Mouse (Mus musculus) embryonic facial prominence, embryonic 10.5 days (tissue): ENCODE data around the gene Nup50. TPM values are rescaled to one million over a fixed set of nuclear protein-coding genes. Genes with fewer than 3 reads are reported as not detected.

Experiments
- DNase-seq: peaks from one replicate; pipeline ENCODE4 v3.0.0-alpha.2; 2017; ENCODE audit warnings: low spot score
- H3K27ac ChIP-seq: fragments of 300-500 bp; sonication (generic); replicated peaks from 2 replicates; pipeline ENCODE4 v1.5.1; 2016; ENCODE audit warnings: mild to moderate bottlenecking
- H3K27me3 ChIP-seq: fragments of 300-500 bp; sonication (generic); replicated peaks from 2 replicates; pipeline ENCODE4 v1.6.1; 2016; ENCODE audit warnings: low read depth, mild to moderate bottlenecking; ENCODE audit not compliant: poor library complexity, severe bottlenecking
- H3K36me3 ChIP-seq: fragments of 300-500 bp; sonication (generic); replicated peaks from 2 replicates; pipeline ENCODE4 v1.6.1; 2016; ENCODE audit warnings: mild to moderate bottlenecking, moderate library complexity
- H3K4me1 ChIP-seq: fragments of 300-500 bp; sonication (generic); 2 replicates; pipeline ENCODE4 v1.6.1; 2016
- H3K4me3 ChIP-seq: fragments of 300-500 bp; sonication (generic); 2 replicates; pipeline ENCODE4 v1.5.1; 2016; ENCODE audit warnings: mild to moderate bottlenecking, moderate library complexity
- H3K9me3 ChIP-seq: fragments of 300-500 bp; sonication (generic); 2 replicates; pipeline ENCODE4 v1.6.1; 2016; ENCODE audit warnings: mild to moderate bottlenecking
- WGBS: fragments of 180-500 bp; shearing (Covaris S2); methylation state at CpG from one replicate; pipeline ENCODE4 v1.1.7; 2016; 5-methylcytosine and 5-hydroxymethylcytosine counted together
- polyA plus RNA-seq: library from polyadenylated mRNA; unstranded; fragments of >200 nt; fragmentation: Nextera tagmentation; extraction: Ambion mirVana; gene quantifications from 2 replicates; pipeline ENCODE4 v1.2.1, GENCODE M21; 2016

Nup50 gene
- polyA plus RNA-seq, 1 experiment from 2014 or later = 70.9 TPM

DNA sequence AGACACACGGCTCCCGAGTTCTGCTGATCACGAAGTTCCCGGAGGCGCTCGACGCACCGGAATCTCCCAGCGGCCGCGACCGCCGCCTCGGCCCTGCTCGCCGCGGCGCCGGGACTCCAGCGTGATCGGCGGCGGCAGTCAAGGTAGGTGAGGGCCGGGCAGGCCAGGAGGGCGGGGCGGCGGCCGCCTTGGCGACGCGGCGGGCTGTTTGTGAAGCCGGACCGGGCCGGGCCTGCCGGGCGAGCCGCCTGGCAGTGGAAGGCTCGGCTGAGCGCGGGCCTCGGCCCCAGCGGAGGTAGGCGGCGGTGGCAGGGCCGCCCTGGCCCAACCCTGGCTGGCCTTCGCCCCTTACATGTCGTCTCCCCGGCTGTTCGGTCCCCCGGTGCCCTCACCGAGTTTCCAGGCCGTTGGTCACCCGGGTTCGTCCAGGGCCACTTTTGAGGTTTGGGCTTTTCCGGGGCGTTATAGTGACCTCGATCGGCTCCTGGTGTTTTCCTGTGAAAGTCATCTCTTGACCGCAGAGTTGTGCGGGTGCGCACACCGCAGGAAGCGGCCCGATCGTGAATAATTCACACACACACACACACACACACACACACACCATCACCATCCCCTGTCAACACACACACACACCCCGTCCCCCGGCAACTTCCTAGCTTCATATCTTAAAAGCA lies 434 bp downstream of the Nup50 start:
- peak overlapping the region; percentile 97 for H3K27ac ChIP-seq
- H3K9me3 ChIP-seq = no peaks in the 10 kb centered on the region
- H3K4me1 ChIP-seq = peaks cover 30% of the 10 kb centered on the region
- WGBS = 0% methylated on average over 68 of the region's 68 CpGs
- peaks cover 37% of the 10 kb centered on the region for H3K36me3 ChIP-seq
- no peaks in the 10 kb centered on the region for H3K27me3 ChIP-seq
- peak overlapping the region; percentile 99 for H3K4me3 ChIP-seq
- DNase-seq = no peak

DNA sequence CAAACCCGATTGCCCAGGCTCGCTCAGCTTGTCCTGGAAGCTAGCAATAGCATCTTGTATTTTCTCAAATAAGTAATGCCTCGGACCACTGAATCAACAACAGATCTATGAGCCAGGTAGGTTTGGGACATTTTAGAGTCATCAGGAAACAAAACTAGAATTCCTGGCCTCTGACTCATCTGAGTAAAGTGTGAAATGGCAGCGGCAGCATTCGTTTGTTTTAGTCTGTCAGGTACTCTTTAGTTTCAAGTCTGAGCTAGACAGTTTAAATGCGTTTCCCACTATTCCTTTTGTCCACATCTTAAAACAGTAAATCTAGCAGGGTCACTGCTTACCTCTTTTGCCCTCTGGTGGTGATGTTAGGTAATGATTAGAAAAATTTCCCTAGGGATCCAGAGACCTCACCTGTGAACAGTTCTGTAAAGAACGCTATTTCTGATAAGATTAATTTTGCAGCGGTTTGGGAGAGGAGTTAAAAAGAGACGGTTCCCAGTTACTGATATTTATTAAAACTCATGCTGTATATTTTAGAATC lies 1.6 kb downstream of the Nup50 start:
- H3K9me3 ChIP-seq = no peaks in the 10 kb centered on the region
- peak overlapping the region; percentile 99 for H3K4me3 ChIP-seq
- H3K36me3 ChIP-seq = peaks cover 41% of the 10 kb centered on the region
- 0 out of 2 replicates have a peak overlapping the region, but pooled peaks have one; percentile 48 for H3K27ac ChIP-seq
- peak; percentile 14 for DNase-seq
- H3K4me1 ChIP-seq = peaks cover 30% of the 10 kb centered on the region
- WGBS = 25% methylated on average over 9 of the region's 9 CpGs
- no peaks in the 10 kb centered on the region for H3K27me3 ChIP-seq

DNA sequence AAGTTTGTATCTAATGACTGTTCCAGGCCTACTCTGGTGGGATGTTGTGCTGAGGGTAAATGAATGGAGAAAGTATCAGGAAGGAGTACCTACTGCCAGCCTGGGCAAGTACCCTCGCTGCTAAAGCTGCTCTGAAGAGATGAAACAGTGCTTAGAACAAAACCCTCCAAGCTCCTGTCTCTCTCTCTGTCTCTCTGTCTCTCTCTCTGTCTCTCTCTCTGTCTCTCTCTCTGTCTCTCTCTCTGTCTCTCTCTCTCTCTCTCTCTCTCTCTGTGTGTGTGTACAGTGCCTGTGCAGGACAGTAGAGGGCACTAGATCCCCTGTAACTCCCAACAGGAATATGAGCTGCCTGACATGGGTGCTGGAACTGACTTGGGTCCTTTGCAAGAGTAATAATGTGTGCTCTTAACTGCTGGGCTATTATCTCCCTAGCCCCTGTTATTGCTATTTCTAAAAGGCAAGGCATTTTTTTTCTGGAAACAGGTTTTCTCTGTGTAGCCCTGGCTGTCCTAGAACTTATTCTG lies 2.3 kb downstream of the Nup50 start:
- no peak for DNase-seq
- no peaks in the 10 kb centered on the region for H3K9me3 ChIP-seq
- H3K27ac ChIP-seq = no peak overlapping the region
- peak overlapping the region; percentile 99; the same call in 1 of the 2 replicates for H3K4me3 ChIP-seq
- peaks cover 30% of the 10 kb centered on the region for H3K4me1 ChIP-seq
- peaks cover 48% of the 10 kb centered on the region for H3K36me3 ChIP-seq
- no peaks in the 10 kb centered on the region for H3K27me3 ChIP-seq
- 67% methylated on average over 1 of the region's 1 CpGs for WGBS

DNA sequence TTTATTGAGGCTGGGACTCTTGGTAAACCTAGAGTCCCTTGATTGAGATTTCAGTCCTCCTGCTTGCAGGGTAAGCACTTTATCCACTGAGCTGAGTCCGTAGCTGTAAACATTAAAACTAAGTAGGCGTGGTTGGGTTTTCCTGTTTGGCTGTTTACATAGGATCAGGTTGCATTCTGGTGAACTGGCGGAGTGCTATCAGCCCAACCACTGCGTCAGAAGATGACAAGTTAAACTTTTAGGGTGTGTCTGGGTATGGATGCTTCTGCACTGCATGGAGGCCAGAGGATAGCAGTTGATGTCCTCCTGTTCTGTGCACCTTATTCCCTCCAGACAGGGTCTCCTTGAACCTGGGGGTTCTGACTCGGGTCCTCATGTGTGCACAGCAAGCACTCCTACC lies 9.1 kb downstream of the Nup50 start:
- 58% methylated on average over 5 of the region's 5 CpGs for WGBS
- no peaks in the 10 kb centered on the region for H3K27me3 ChIP-seq
- H3K4me1 ChIP-seq = no peaks in the 10 kb centered on the region
- H3K4me3 ChIP-seq = no peak overlapping the region
- H3K36me3 ChIP-seq = peaks cover 100% of the 10 kb centered on the region
- DNase-seq = no peak
- H3K27ac ChIP-seq = no peak overlapping the region
- H3K9me3 ChIP-seq = no peaks in the 10 kb centered on the region

DNA sequence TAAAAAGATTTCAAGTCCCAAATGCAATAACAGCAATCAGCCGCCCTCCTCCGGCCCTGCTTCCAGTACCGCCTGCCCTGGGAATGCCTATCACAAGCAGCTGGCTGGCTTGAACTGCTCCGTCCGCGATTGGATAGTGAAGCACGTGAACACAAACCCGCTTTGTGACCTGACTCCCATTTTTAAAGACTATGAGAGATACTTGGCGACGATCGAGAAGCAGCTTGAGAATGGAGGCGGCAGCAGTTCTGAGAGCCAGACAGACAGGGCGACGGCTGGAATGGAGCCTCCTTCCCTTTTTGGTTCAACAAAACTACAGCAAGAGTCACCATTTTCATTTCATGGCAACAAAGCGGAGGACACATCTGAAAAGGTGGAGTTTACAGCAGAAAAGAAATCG lies 11.7 kb downstream of the Nup50 start:
- no peaks in the 10 kb centered on the region for H3K4me1 ChIP-seq
- H3K36me3 ChIP-seq = peaks cover 100% of the 10 kb centered on the region
- no peak for DNase-seq
- H3K9me3 ChIP-seq = no peaks in the 10 kb centered on the region
- H3K27ac ChIP-seq = no peak overlapping the region
- no peaks in the 10 kb centered on the region for H3K27me3 ChIP-seq
- no peak overlapping the region for H3K4me3 ChIP-seq
- 94% methylated on average over 16 of the region's 16 CpGs for WGBS

DNA sequence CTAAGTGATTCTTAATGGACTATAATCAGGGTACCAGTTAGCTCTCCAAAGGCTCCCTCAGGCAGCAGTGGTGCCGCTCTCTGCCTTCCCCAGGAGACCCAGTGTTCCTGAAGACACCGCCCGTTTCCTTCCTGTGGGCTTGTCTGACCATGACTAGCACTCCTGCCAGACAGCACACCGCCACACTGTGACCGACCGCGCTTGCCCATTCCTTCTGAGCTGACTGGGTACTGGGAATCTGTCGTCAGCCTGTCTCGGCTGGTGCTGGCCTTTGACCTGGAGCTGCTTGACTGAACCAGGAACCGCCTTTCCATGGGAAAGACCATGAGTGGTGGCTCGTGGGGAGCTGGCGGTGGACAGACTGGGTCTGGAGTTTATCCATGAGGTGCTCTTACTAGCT lies 16.9 kb downstream of the Nup50 start:
- H3K4me1 ChIP-seq = no peaks in the 10 kb centered on the region
- WGBS = 76% methylated on average over 12 of the region's 12 CpGs
- peaks cover 90% of the 10 kb centered on the region for H3K36me3 ChIP-seq
- no peak overlapping the region for H3K27ac ChIP-seq
- peak; percentile 19 for DNase-seq
- no peaks in the 10 kb centered on the region for H3K27me3 ChIP-seq
- no peaks in the 10 kb centered on the region for H3K9me3 ChIP-seq
- no peak overlapping the region for H3K4me3 ChIP-seq

DNA sequence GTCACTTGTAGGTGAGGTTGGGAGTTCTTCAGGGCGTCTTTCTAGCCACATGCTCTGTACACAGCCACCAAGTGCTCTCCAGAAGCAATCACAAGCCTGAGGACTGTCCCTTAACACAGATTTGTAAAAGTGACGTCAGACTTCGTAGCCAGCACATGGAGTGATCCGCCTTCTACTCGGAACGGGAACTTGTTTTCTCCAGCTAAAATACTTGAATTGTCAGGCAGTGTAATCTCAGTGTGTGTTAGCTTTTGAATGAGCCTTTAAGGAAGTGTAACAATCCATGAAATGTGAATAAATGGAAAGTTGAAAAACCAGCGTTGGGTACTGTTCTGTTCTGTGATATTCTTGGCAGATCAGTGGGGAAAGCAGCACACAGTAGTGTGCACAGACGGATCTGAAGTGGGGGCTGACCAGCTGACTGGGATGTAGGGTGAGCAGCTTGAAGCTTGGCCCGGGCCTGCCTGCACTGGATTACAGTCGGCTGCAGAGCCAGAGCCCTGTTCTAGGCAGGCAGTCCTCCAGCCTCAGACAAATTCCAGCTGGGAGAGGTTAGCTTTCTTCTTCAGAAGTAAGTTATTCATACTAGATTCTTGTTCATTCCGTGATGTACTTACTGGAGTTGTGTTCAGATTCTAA lies 19.6 kb downstream of the Nup50 start:
- Histone ChIP-seq H3K36me3 (peaks cover 73% of the 10 kb centered on the region), H3K4me1 (no peaks in the 10 kb centered on the region), H3K27me3 (no peaks in the 10 kb centered on the region), H3K9me3 (no peaks in the 10 kb centered on the region), H3K27ac (no peak overlapping the region), H3K4me3 (no peak overlapping the region)
- 80% methylated on average over 11 of the region's 11 CpGs for WGBS
- DNase-seq = no peak

DNA sequence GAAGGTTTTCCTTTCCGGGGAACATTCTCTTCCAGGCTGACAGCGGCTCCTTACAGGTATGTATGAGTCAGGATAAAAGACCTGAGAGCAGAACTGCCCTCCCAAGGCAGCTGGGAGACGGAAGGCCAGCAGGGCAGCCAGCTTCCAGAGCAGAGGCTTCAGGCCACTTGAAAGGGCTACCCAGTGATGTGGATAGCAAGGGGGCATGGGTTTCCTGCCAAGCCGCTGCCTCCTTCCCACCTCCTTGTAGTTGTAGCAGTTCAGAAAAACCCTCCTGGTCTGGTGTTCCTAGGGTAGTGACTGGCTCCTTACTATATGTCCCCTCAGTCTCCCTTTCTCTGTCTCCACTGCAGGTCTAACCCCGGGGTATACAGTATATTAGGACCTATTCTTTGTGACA lies 21.1 kb downstream of the Nup50 start:
- Histone ChIP-seq H3K4me3 (no peak overlapping the region), H3K36me3 (peaks cover 73% of the 10 kb centered on the region), H3K27me3 (no peaks in the 10 kb centered on the region), H3K27ac (no peak overlapping the region), H3K9me3 (no peaks in the 10 kb centered on the region), H3K4me1 (no peaks in the 10 kb centered on the region)
- no peak for DNase-seq
- WGBS = 87% methylated on average over 5 of the region's 5 CpGs

DNA sequence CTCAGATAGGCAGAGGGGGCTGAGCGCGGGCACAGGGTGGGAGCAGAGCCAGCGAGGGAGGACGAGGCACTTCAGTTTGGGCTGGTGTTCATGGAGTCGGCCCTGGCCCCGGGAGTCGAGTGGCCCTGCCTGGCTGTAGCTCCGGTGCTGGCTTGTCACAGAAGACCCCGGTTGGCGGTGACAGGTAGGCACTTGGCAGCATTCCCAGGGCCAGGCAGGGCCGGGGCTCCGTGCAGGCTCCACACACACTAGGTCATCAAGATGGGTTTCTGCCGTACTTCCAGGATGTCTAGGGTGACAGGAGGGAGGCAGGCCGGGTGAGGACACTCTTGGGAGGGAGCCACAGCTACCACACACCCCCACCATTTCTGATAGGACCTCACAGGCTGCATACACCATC lies 25.8 kb downstream of the Nup50 start:
- Histone ChIP-seq H3K36me3 (peaks cover 76% of the 10 kb centered on the region), H3K27ac (no peak overlapping the region), H3K4me1 (no peaks in the 10 kb centered on the region), H3K9me3 (no peaks in the 10 kb centered on the region), H3K4me3 (no peak overlapping the region), H3K27me3 (no peaks in the 10 kb centered on the region)
- DNase-seq = no peak
- WGBS = 94% methylated on average over 14 of the region's 14 CpGs

DNA sequence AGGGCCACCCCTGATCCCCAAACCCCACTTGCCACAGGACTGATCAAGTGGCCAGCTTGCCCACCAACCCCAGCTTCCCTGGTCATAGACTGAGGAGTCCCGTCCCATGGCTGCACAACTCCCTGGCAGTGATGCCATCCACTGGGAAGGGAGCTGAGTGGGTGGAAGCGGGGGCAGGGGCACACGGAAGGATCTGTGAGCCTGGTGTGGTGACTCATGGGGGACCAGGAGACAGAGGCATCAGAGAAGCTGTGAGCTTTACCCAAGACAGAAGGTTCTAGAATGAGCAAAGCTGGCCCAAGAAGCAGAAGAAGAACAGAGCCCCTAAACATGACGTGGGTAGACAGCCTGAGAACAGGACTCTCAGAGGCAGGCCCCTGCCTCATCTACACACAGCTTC lies 26.8 kb downstream of the Nup50 start:
- Histone ChIP-seq H3K4me1 (no peaks in the 10 kb centered on the region), H3K4me3 (no peak overlapping the region), H3K36me3 (peaks cover 83% of the 10 kb centered on the region), H3K9me3 (no peaks in the 10 kb centered on the region), H3K27ac (no peak overlapping the region), H3K27me3 (no peaks in the 10 kb centered on the region)
- WGBS = 94% methylated on average over 4 of the region's 4 CpGs
- no peak for DNase-seq

DNA sequence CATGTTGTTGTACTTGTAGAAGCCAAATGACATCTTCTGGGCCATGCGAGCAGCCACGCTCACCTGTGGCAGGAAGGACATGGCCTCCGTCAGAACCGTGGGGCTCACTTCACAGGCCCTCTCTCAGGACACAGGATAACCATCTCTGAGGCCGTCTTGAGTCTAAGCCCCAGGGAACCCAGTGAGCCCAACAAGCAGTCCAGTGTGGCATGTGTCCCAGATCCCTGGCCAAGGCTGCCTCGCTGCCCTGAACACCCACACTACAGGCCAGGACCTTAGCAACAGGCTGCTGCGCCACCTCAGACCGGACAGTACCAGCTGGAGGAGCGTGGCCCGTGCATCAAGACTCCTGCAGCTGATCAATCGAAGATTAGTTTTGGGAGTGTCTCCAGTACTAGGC lies 30.0 kb downstream of the Nup50 start:
- no peaks in the 10 kb centered on the region for H3K27me3 ChIP-seq
- H3K4me1 ChIP-seq = peaks cover 6% of the 10 kb centered on the region
- H3K4me3 ChIP-seq = no peak overlapping the region
- H3K36me3 ChIP-seq = peaks cover 83% of the 10 kb centered on the region
- no peak for DNase-seq
- WGBS = 92% methylated on average over 11 of the region's 11 CpGs
- H3K9me3 ChIP-seq = no peaks in the 10 kb centered on the region
- no peak overlapping the region for H3K27ac ChIP-seq

DNA sequence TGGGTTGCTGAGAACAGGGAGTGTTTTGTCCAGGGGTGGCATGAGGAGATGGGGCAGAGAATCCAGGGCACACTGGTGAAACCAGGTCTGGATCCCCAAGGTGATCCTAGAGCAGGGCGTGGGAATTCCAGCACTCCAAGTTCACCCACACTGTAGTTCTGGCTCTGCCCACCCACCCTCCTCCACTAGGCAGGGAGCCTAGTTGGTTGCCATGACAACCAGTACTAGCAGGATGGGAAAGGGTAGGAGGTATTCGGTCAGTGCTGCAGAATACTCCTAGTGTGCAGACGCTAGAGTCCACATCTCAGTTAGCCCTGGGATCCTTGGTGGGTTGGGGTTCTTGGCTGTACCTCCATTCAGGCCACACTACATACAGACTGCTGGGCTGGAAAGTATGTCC lies 34.6 kb downstream of the Nup50 start:
- no peak overlapping the region for H3K27ac ChIP-seq
- H3K36me3 ChIP-seq = peaks cover 50% of the 10 kb centered on the region

DNA sequence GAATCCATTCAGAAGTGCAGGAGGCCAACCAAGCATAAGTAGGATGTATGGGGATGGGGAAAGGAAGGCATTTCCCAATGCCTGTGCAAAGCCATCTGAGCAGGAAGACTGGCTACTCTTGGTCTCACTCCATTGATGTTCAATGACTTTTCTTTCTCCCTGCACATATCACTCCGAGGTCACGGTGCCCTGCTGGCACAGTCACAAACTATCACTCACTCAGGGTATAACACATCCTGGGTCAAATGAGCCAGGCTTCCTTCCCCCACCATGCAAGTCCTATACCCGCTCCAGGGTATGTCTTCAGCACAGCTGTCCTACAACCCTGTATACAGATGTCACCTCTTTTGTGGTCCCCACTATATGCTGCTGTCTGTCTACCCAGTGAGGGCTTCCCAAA lies 35.1 kb downstream of the Nup50 start:
- H3K4me1 ChIP-seq = peaks cover 18% of the 10 kb centered on the region
- no peak overlapping the region for H3K4me3 ChIP-seq
- no peaks in the 10 kb centered on the region for H3K9me3 ChIP-seq
- DNase-seq = no peak
- no peak overlapping the region for H3K27ac ChIP-seq
- peaks cover 45% of the 10 kb centered on the region for H3K36me3 ChIP-seq
- H3K27me3 ChIP-seq = no peaks in the 10 kb centered on the region
- WGBS = 94% methylated on average over 3 of the region's 3 CpGs

More for the DNA sequence above, 34.6 kb downstream of the Nup50 start:
- WGBS = 61% methylated on average over 3 of the region's 3 CpGs
- peaks cover 18% of the 10 kb centered on the region for H3K4me1 ChIP-seq
- H3K27me3 ChIP-seq = no peaks in the 10 kb centered on the region
- no peaks in the 10 kb centered on the region for H3K9me3 ChIP-seq
- no peak for DNase-seq
- H3K4me3 ChIP-seq = no peak overlapping the region
